Comparison of ENCODE assay signal across 11 mouse cellular contexts in genomic region chr13:45802620-45803410, GRCm38 (mm10).
DNase-seq lines count a peak whose midpoint lies in the region; ATAC-seq lines count a peak whose summit lies in the region.
"Had no signal": no experiment of that assay in that cellular context is flagged by ENCODE, and none has a peak within 500 bp of the region (broad histone marks: within the 10 kb centered on the region; RNA-seq: fewer than 3 reads in every experiment).

No protein-coding gene starts in this region.

- no peaks in the 10 kb centered on the region for H3K9me3 ChIP-seq in heart, embryonic 11.5 days (replicated peaks; ENCODE audit: control insufficient read depth, low read length)
- no peaks in the 10 kb centered on the region for H3K9me3 ChIP-seq in midbrain, embryonic 13.5 days
- H3K9me3 ChIP-seq: limb, embryonic 10.5 days had no signal

- no peak for ATAC-seq in heart, embryonic 11.5 days (replicated peaks; ENCODE audit: insufficient number of reproducible peaks, low FRiP score, low TSS enrichment)
- no peak for ATAC-seq in midbrain, embryonic 13.5 days

- no peak overlapping the region for H3K27ac ChIP-seq in heart, embryonic 11.5 days (ENCODE audit: low read depth, low read length)
- no peak overlapping the region for H3K27ac ChIP-seq in midbrain, embryonic 13.5 days
- H3K27ac ChIP-seq: kidney, postnatal 0 days; limb, embryonic 10.5 days had no signal

- no peaks in the 10 kb centered on the region for H3K36me3 ChIP-seq in heart, embryonic 11.5 days (ENCODE audit: control insufficient read depth, insufficient read depth, low read length)
- H3K36me3 ChIP-seq in midbrain, embryonic 13.5 days = no peaks in the 10 kb centered on the region
- H3K36me3 ChIP-seq: limb, embryonic 10.5 days had no signal

- peaks cover 5% of the 10 kb centered on the region; the same call in 1 of the 2 replicates for H3K4me1 ChIP-seq in heart, embryonic 11.5 days (ENCODE audit: control insufficient read depth, insufficient read depth, low read length)
- H3K4me1 ChIP-seq in midbrain, embryonic 13.5 days (replicated peaks) = peaks cover 27% of the 10 kb centered on the region
- H3K4me1 ChIP-seq: limb, embryonic 10.5 days had no signal

- H3K9ac ChIP-seq in heart, embryonic 11.5 days (ENCODE audit: low read depth, low read length) = no peak overlapping the region
- no peak overlapping the region for H3K9ac ChIP-seq in midbrain, embryonic 13.5 days (replicated peaks)

- no peak overlapping the region for H3K4me2 ChIP-seq in heart, embryonic 11.5 days
- no peak overlapping the region for H3K4me2 ChIP-seq in midbrain, embryonic 13.5 days (replicated peaks)

- 90% methylated on average over 15 of the region's 15 CpGs for WGBS in heart, embryonic 11.5 days (ENCODE audit: insufficient replicate concordance)
- WGBS in midbrain, embryonic 13.5 days = 95% methylated on average over 15 of the region's 15 CpGs

- no peak overlapping the region for H3K4me3 ChIP-seq in heart, embryonic 11.5 days (ENCODE audit: low read depth, low read length)
- no peak overlapping the region for H3K4me3 ChIP-seq in midbrain, embryonic 13.5 days (replicated peaks)
- H3K4me3 ChIP-seq: limb, embryonic 10.5 days had no signal

- H3K27me3 ChIP-seq in heart, embryonic 11.5 days (ENCODE audit: control insufficient read depth, insufficient read depth, low read length) = no peaks in the 10 kb centered on the region
- H3K27me3 ChIP-seq in midbrain, embryonic 13.5 days = no peaks in the 10 kb centered on the region
- H3K27me3 ChIP-seq: CH12.LX had no signal

- peak; percentile 98 for DNase-seq in heart, adult 11 months
- peak; percentile 13 for DNase-seq in thymus, postnatal 0 days (ENCODE audit: low spot score)
- DNase-seq in thymus, adult 18-20 months = no peak
- peak; percentile 54 for DNase-seq in heart, postnatal 4 days
- DNase-seq in thymus, postnatal 36 days = peak; percentile 13 to 15
- DNase-seq in right cerebral cortex, postnatal 25 days = no peak

Comparison
In these comparisons a context has a peak if more than half of its experiments do, and no peak if none do; other contexts are left out.
1. DNase-seq: peak in heart, adult 11 months (single experiment), thymus, postnatal 0 days (single experiment), heart, postnatal 4 days (single experiment) and thymus, postnatal 36 days (2 of 2); none in thymus, adult 18-20 months (0 of 2) and right cerebral cortex, postnatal 25 days (single experiment).